Mouse (Mus musculus): ENCODE data around the gene Wdr4. TPM values are rescaled to one million over a fixed set of nuclear protein-coding genes. Genes with fewer than 3 reads are reported as not detected.

Gene Wdr4
- 21.5 and 22.7 TPM in 2 replicates for polyA plus RNA-seq (2015; fragmentation: Nextera tagmentation; extraction: Ambion mirVana)

DNA sequence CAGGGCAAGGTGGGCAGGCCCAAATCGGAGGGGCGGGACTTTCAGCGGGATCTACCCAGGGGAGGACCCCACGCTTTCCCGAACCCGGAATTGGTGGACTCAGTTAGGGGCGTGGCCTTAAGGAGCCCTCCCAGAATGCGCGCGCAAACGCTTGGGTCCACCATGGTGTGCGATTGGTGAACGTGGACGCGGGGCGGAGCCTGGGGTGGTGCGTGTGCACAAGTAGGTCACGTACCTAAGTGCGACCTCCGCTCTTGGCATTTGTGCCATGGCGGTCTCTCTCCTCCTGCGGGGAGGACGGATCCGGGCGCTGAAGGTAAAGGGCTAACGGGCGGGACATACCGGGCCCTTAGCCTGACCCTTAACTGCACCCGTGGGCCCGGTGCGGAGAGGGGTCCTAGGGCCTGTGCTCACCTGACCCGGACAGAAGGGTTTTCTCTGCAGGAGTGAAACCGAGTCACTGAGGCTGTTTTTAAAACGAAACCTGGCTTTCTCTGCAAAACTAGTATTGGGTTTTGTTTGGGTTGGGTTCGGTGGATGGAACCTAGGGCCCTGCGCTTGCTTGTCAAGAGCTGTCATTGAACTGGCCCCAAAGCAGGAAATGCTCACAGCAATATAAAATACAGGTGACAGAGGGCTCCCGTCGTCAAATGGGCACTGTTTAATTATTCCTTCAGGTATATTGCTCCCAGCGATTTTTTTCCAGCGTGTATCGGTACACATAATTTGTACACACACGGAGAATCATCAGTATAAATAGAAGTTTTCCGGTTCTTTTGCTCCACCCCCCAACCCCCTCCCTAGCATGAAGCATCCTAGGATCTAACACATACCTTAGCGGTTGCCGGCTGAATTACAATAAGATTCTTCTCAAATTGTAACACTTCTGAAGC is at the start of gene Wdr4, which contains the start of gene Ndufv3:
TSS of gene Wdr4 (minus strand) at position 35 of the 893 bp plus-strand sequence.
TSS of gene Ndufv3 (plus strand) at position 170 of the 893 bp plus-strand sequence.

DNA sequence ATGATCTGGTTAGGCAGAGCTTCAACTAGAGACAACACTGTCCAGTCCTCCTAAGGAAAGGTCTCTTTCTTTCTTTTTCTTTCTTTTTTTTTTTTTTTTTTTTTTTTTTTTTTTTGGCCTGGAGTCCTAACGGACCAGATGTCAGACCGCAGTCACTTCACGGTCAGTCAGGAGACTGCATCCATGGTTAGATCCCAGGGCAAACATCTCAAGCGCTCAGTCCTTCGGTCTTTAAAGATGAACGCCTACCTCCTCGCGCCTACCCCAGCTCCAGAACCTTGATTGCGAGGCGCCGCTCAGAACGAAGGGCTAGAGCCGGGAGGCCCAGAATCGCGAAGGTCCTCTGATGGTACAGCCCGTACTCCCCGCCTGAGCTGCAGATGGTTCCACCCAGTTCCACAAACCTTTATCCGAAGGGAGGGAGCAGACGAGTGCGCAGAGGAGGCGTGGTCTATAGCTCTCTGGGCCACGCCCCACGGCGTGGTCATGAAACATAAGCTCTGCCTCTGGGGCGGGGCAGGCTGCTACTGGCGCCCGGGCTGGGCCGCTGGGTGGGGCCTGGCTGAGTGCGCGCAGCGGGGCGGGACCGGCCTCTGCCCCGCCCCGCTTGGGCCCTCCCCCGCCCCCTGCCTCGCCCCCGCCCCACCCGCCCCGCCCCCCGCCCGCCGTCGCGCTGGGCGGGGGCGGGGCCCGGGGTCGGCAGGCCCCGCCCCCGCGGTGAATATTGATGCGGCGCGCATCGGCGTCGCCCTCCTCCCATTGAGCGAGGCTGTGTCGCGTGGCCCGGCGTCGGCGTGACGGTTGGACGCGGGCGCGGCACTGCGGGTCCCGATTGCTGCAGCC is 44.5 kb upstream of the Wdr4 start, which contains the start of gene Pknox1:
TSS of gene Pknox1 (plus strand) at position 720 of the 843 bp plus-strand sequence.

Other genes starting within 250 kb of the Wdr4 start
- gene Rsph1, start 242.6 kb downstream of the Wdr4 start, polyA plus RNA-seq (2015; fragmentation: Nextera tagmentation; extraction: Ambion mirVana), result 0.79 and 1.2 TPM in 2 replicates
- 3.1 and 3.7 TPM in 2 replicates for gene Slc37a1, start 233.2 kb downstream of the Wdr4 start, polyA plus RNA-seq (2015; fragmentation: Nextera tagmentation; extraction: Ambion mirVana)
- gene Pde9a, start 133.8 kb downstream of the Wdr4 start, polyA plus RNA-seq (2015; fragmentation: Nextera tagmentation; extraction: Ambion mirVana), result 1.8 and 3.4 TPM in 2 replicates
- gene Ndufv3, start 135 bp upstream of the Wdr4 start, polyA plus RNA-seq (2015; fragmentation: Nextera tagmentation; extraction: Ambion mirVana), result 172 and 189 TPM in 2 replicates
- gene Pknox1, start 44.8 kb upstream of the Wdr4 start, polyA plus RNA-seq (2015; fragmentation: Nextera tagmentation; extraction: Ambion mirVana), result 16.4 and 17.1 TPM in 2 replicates
- gene Cbs, start 117.3 kb upstream of the Wdr4 start, polyA plus RNA-seq (2015; fragmentation: Nextera tagmentation; extraction: Ambion mirVana), result 0.07 and 0.13 TPM in 2 replicates
- 230 and 231 TPM in 2 replicates for gene U2af1, start 138.9 kb upstream of the Wdr4 start, polyA plus RNA-seq (2015; fragmentation: Nextera tagmentation; extraction: Ambion mirVana)
- 0.16 TPM in 1 of 2 replicates, not detected in the other for gene Cryaa, start 157.8 kb upstream of the Wdr4 start, polyA plus RNA-seq (2015; fragmentation: Nextera tagmentation; extraction: Ambion mirVana)

Measured in spleen, postnatal 0 days (tissue).